Mouse (Mus musculus) neural tube, embryonic 12.5 days (tissue): ENCODE data around the gene Srprb. TPM values are rescaled to one million over a fixed set of nuclear protein-coding genes. Genes with fewer than 3 reads are reported as not detected.

Experiments
- ATAC-seq: fragments of 200-750 bp; cut with Nextera tagmentation; 2 replicates; pipeline ENCODE4 v1.8.0; 2017; ENCODE audit warnings: low read depth, mild to moderate bottlenecking, moderate TSS enrichment, moderate library complexity; ENCODE audit not compliant: low FRiP score
- H3K27ac ChIP-seq: fragments of 300-500 bp; sonication (generic); 2 replicates; pipeline ENCODE4 v1.5.1; 2016
- H3K27me3 ChIP-seq: fragments of 300-500 bp; sonication (generic); replicated peaks from 2 replicates; pipeline ENCODE4 v1.6.1; 2016; ENCODE audit warnings: mild to moderate bottlenecking
- H3K36me3 ChIP-seq: fragments of 300-500 bp; sonication (generic); 2 replicates; pipeline ENCODE4 v1.6.1; 2016; ENCODE audit warnings: mild to moderate bottlenecking
- H3K4me1 ChIP-seq: fragments of 300-500 bp; sonication (generic); 2 replicates; pipeline ENCODE4 v1.6.1; 2016
- H3K4me2 ChIP-seq: fragments of 300-500 bp; sonication (generic); replicated peaks from 2 replicates; pipeline ENCODE4 v1.6.1; 2016; ENCODE audit warnings: mild to moderate bottlenecking
- H3K4me3 ChIP-seq: fragments of 300-500 bp; sonication (generic); 2 replicates; pipeline ENCODE4 v1.5.1; 2016
- H3K9ac ChIP-seq: fragments of 300-500 bp; sonication (generic); 2 replicates; pipeline ENCODE4 v1.6.1; 2016; ENCODE audit warnings: mild to moderate bottlenecking
- H3K9me3 ChIP-seq: fragments of 300-500 bp; sonication (generic); 2 replicates; pipeline ENCODE4 v1.6.1; 2016; ENCODE audit warnings: mild to moderate bottlenecking
- WGBS: fragments of 180-500 bp; shearing (Covaris S2); methylation state at CpG from one replicate; pipeline ENCODE4 v1.1.7; 2016; 5-methylcytosine and 5-hydroxymethylcytosine counted together
- polyA plus RNA-seq: library from polyadenylated mRNA; unstranded; fragments of >200 nt; fragmentation: Nextera tagmentation; extraction: Ambion mirVana; gene quantifications from 2 replicates; pipeline ENCODE4 v1.2.1, GENCODE M21; 2016

The Srprb gene
- polyA plus RNA-seq, 1 experiment from 2014 or later = 54.0 TPM

GRCm38 (mm10) chr9:103229037-103229867 lies 27.3 kb upstream of the Srprb start:
- H3K36me3 ChIP-seq = no peaks in the 10 kb centered on the region
- peaks cover 5% of the 10 kb centered on the region; the same call in 1 of the 2 replicates for H3K4me1 ChIP-seq
- no peaks in the 10 kb centered on the region for H3K9me3 ChIP-seq
- WGBS = 83% methylated on average over 15 of the region's 15 CpGs
- H3K9ac ChIP-seq = no peak overlapping the region
- ATAC-seq = no peak
- no peak overlapping the region for H3K4me2 ChIP-seq
- H3K27me3 ChIP-seq = no peaks in the 10 kb centered on the region
- H3K4me3 ChIP-seq = no peak overlapping the region
- H3K27ac ChIP-seq = 0 out of 2 replicates have a peak overlapping the region, but pooled peaks have one; percentile 6

- H3K27me3 ChIP-seq = no peaks in the 10 kb centered on the region
- 89% methylated on average over 13 of the region's 13 CpGs for WGBS
- no peak for ATAC-seq
- peaks cover 5% of the 10 kb centered on the region; the same call in 1 of the 2 replicates for H3K4me1 ChIP-seq
- H3K4me3 ChIP-seq = no peak overlapping the region
- no peak overlapping the region for H3K4me2 ChIP-seq
- no peak overlapping the region for H3K9ac ChIP-seq
- no peaks in the 10 kb centered on the region for H3K9me3 ChIP-seq
- no peak overlapping the region for H3K27ac ChIP-seq
- no peaks in the 10 kb centered on the region for H3K36me3 ChIP-seq
Measured at GRCm38 (mm10) chr9:103228370-103229003, 26.6 kb upstream of the Srprb start.

GRCm38 (mm10) chr9:103227760-103228159 lies 25.8 kb upstream of the Srprb start:
- H3K4me2 ChIP-seq = no peak overlapping the region
- ATAC-seq = no peak
- H3K27ac ChIP-seq = no peak overlapping the region
- H3K9ac ChIP-seq = no peak overlapping the region
- WGBS = 86% methylated on average over 16 of the region's 16 CpGs
- no peaks in the 10 kb centered on the region for H3K27me3 ChIP-seq
- H3K4me1 ChIP-seq = peaks cover 5% of the 10 kb centered on the region; the same call in 1 of the 2 replicates
- H3K4me3 ChIP-seq = no peak overlapping the region
- H3K9me3 ChIP-seq = no peaks in the 10 kb centered on the region
- no peaks in the 10 kb centered on the region for H3K36me3 ChIP-seq

- no peak overlapping the region for H3K27ac ChIP-seq
- H3K9me3 ChIP-seq = no peaks in the 10 kb centered on the region
- peaks cover 5% of the 10 kb centered on the region; the same call in 1 of the 2 replicates for H3K4me1 ChIP-seq
- H3K4me3 ChIP-seq = no peak overlapping the region
- H3K4me2 ChIP-seq = no peak overlapping the region
- no peaks in the 10 kb centered on the region for H3K36me3 ChIP-seq
- H3K9ac ChIP-seq = no peak overlapping the region
- H3K27me3 ChIP-seq = no peaks in the 10 kb centered on the region
- no peak for ATAC-seq
- 94% methylated on average over 15 of the region's 15 CpGs for WGBS
Measured at GRCm38 (mm10) chr9:103226806-103227205, 24.9 kb upstream of the Srprb start.

GRCm38 (mm10) chr9:103225464-103225863 lies 23.5 kb upstream of the Srprb start:
- Histone ChIP-seq H3K36me3 (no peaks in the 10 kb centered on the region), H3K9me3 (no peaks in the 10 kb centered on the region), H3K27me3 (no peaks in the 10 kb centered on the region), H3K4me3 (no peak overlapping the region), H3K4me2 (no peak overlapping the region), H3K4me1 (peaks cover 2% of the 10 kb centered on the region; the same call in 1 of the 2 replicates), H3K27ac (no peak overlapping the region), H3K9ac (no peak overlapping the region)
- 71% methylated on average over 3 of the region's 3 CpGs for WGBS
- ATAC-seq = no peak

GRCm38 (mm10) chr9:103224721-103225120 lies 22.8 kb upstream of the Srprb start:
- 92% methylated on average over 7 of the region's 7 CpGs for WGBS
- no peaks in the 10 kb centered on the region for H3K27me3 ChIP-seq
- H3K4me2 ChIP-seq = no peak overlapping the region
- no peak overlapping the region for H3K27ac ChIP-seq
- H3K4me1 ChIP-seq = no peaks in the 10 kb centered on the region
- ATAC-seq = no peak
- no peak overlapping the region for H3K4me3 ChIP-seq
- H3K9ac ChIP-seq = no peak overlapping the region
- no peaks in the 10 kb centered on the region for H3K9me3 ChIP-seq
- no peaks in the 10 kb centered on the region for H3K36me3 ChIP-seq

GRCm38 (mm10) chr9:103214281-103214680 lies 12.3 kb upstream of the Srprb start:
- WGBS = 80% methylated on average over 6 of the region's 6 CpGs
- no peaks in the 10 kb centered on the region for H3K27me3 ChIP-seq
- H3K4me3 ChIP-seq = no peak overlapping the region
- H3K9ac ChIP-seq = no peak overlapping the region
- H3K27ac ChIP-seq = no peak overlapping the region
- no peaks in the 10 kb centered on the region for H3K9me3 ChIP-seq
- H3K4me2 ChIP-seq = no peak overlapping the region
- no peaks in the 10 kb centered on the region for H3K36me3 ChIP-seq
- no peak for ATAC-seq
- H3K4me1 ChIP-seq = peaks cover 3% of the 10 kb centered on the region; the same call in 1 of the 2 replicates

GRCm38 (mm10) chr9:103213631-103214030 lies 11.7 kb upstream of the Srprb start:
- H3K9me3 ChIP-seq = no peaks in the 10 kb centered on the region
- ATAC-seq = no peak
- WGBS = 83% methylated on average over 2 of the region's 2 CpGs

GRCm38 (mm10) chr9:103212654-103213420 lies 10.9 kb upstream of the Srprb start:
- Histone ChIP-seq H3K27ac (no peak overlapping the region), H3K9ac (no peak overlapping the region), H3K4me1 (peaks cover 9% of the 10 kb centered on the region; the same call in 1 of the 2 replicates), H3K27me3 (no peaks in the 10 kb centered on the region), H3K9me3 (no peaks in the 10 kb centered on the region), H3K4me3 (0 out of 2 replicates have a peak overlapping the region, but pooled peaks have one; percentile 3), H3K36me3 (no peaks in the 10 kb centered on the region), H3K4me2 (0 out of 2 replicates have a peak overlapping the region, but pooled peaks have one; percentile 7)
- 71% methylated on average over 28 of the region's 28 CpGs for WGBS
- ATAC-seq = no peak

More at GRCm38 (mm10) chr9:103213631-103214030, 11.7 kb upstream of the Srprb start:
- peaks cover 9% of the 10 kb centered on the region; the same call in 1 of the 2 replicates for H3K4me1 ChIP-seq
- H3K4me2 ChIP-seq = no peak overlapping the region
- no peak overlapping the region for H3K27ac ChIP-seq
- no peaks in the 10 kb centered on the region for H3K27me3 ChIP-seq
- no peak overlapping the region for H3K9ac ChIP-seq
- no peaks in the 10 kb centered on the region for H3K36me3 ChIP-seq
- no peak overlapping the region for H3K4me3 ChIP-seq

- no peak overlapping the region for H3K4me3 ChIP-seq
- H3K27ac ChIP-seq = no peak overlapping the region
- no peak overlapping the region for H3K9ac ChIP-seq
- no peaks in the 10 kb centered on the region for H3K36me3 ChIP-seq
- peak; percentile 91 for ATAC-seq
- WGBS = 26% methylated on average over 6 of the region's 6 CpGs
- H3K4me1 ChIP-seq = peaks cover 9% of the 10 kb centered on the region; the same call in 1 of the 2 replicates
- no peaks in the 10 kb centered on the region for H3K27me3 ChIP-seq
- H3K9me3 ChIP-seq = no peaks in the 10 kb centered on the region
- no peak overlapping the region for H3K4me2 ChIP-seq
Measured at GRCm38 (mm10) chr9:103208802-103209423, 7.0 kb upstream of the Srprb start.

GRCm38 (mm10) chr9:103207846-103208245 lies 5.9 kb upstream of the Srprb start:
- H3K9me3 ChIP-seq = no peaks in the 10 kb centered on the region
- H3K9ac ChIP-seq = no peak overlapping the region
- no peak overlapping the region for H3K4me3 ChIP-seq
- H3K27ac ChIP-seq = no peak overlapping the region
- WGBS = 9% methylated on average over 16 of the region's 16 CpGs
- H3K27me3 ChIP-seq = no peaks in the 10 kb centered on the region
- ATAC-seq = peak; percentile 71
- no peaks in the 10 kb centered on the region for H3K36me3 ChIP-seq
- peaks cover 9% of the 10 kb centered on the region; the same call in 1 of the 2 replicates for H3K4me1 ChIP-seq
- H3K4me2 ChIP-seq = peak overlapping the region; percentile 45
